Mouse (Mus musculus) embryo, embryonic 11 days (tissue): ENCODE results near the gene Arl6ip5.
A peak's percentile ranks its signal among the peaks of the same experiment; 100 is the strongest.

ENCODE experiments used
- DNase-seq: peaks from one replicate; pipeline ENCODE4 v3.0.0-alpha.2; 2015

Gene Arl6ip5

DNA sequence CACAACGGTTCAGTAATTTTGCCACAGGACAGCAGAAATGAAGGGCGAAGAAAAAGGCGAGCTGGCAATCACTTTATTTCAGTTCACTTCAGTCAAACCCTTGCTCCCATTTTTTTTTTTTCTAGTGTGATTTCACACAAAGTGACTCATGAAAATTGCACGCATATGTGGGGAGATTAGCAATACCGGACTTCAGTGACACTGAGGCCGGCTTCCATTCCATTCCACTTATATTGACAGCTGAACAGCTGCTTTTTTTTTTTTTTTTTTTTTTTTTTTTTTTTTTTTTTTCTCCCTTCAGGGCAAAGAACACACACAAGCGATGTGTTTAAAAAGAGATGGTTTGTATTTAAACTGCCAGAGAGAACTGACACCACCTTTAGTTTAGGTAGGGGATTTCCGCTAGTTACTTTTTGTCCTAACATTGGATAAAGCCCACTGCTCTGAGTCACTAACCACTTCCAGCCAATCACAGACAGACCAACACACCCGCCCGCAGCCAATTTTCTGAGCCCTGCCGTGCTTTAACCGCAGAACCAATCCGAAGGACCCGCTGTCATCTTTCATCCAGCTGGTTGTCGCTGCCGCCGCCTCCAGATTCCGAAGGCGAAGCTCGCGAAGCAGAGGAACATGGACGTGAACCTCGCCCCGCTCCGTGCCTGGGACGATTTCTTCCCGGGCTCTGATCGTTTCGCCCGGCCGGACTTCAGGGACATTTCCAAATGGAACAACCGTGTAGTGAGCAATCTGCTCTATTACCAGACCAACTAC is at the start of gene Arl6ip5:
TSS of gene Arl6ip5 (plus strand) at position 499 of the 771 bp plus-strand sequence.
- DNase-seq = peak; percentile 95

DNA sequence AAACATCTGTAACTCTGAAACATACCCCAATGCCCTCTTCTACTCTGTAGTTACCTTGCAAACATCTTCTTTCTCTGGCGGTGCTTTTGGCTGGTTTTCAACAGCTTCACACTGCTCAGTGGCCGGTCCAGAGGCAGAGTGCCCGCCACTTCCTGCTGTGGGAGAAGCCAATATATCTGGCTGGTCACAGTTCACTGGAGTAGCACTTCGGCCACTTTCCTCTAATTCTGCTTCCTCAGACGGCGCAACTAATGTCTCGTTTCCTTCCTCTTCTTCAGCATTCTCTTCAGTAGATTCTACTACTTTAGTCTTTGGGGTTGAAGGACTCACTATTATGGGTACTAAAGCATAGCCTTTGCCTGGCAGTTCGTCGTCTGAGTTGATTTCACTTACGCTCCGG is 34.8 kb upstream of the Arl6ip5 start:
- no peak for DNase-seq

DNA sequence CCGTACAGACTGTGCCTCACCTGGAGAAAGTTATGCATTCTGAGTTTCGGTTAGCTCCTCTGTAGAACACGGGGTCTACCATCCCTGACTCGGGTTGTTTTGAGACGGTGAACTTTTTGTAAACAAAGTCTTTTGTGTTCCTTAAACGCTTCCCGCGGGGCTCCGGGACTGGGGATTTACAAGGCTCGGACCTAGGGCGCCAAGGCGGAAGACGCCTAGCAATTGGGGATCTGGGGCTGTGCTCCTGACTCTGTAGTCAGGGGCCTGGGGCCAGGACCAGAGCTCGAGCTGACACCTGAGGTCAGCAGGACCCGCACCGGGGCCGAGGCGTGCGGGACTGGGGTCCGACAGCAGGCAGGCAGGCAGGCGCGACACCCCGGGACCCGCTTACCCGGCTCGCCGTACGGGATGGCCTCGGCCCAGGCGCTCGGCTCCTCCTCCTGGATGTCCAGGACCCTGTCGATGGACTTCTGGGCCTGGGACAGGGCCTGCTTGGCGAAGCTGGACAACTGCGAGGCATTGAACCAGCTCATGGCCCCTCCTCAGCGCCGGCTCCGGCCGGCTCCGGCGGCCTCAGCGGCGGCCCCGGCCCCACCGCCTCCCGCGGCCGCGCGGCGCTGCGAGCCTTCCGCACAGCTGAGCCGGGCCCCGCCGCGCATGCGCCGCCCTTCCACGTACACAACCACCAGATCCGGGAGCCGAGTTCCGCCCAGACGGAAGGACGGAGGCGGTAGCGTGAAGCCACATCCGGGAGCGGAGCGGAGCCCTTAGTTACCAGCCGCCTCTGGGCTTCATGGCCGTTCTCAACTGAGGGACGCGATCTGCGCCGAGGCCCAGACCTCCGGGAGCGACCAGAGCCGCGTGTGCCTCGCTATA is 31.8 kb upstream of the Arl6ip5 start, which contains the start of gene Tmf1:
TSS of gene Tmf1 (minus strand) at position 632 of the 876 bp plus-strand sequence.
- peak; percentile 98 for DNase-seq

DNA sequence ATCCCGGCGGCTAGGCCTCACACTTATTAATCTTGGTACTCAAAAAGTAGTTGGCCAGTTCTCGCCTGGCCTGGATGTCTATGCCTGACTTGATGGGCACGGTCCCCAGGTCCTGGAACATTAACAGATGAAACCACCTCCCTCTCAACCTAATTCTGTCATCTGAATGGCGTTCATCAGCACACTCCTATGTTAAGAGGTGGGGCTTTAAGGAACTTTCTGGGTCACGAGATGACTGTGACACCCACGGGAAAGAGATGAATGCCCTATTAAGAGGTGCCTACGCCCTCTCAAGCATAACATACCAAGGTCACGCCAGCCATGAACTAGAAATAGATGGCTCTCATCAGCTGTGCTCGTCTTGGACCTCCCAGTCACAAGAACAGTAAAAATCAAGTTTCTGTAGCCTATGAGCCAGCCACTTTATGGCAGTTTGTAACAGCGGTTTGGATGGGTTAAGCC is 31.1 kb upstream of the Arl6ip5 start:
- no peak for DNase-seq

DNA sequence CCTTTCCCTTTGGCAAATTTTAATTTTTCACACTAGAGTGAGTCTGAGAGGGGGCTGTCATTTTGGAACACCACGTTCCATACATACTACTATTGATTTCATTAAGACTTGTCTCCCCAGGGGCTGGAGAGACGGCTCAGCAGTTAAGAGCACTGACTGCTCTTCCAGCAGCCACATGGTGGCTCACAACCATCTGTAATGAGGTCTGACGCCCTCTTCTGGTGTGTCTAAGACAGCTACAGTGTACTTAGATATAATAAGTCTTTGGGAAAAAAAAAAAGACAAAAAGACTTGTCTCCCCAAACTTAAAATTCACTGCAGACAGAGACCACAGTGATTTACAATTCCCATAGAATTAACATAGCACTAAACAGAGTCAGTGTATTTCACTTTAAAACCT is 10.1 kb upstream of the Arl6ip5 start:
- no peak for DNase-seq

DNA sequence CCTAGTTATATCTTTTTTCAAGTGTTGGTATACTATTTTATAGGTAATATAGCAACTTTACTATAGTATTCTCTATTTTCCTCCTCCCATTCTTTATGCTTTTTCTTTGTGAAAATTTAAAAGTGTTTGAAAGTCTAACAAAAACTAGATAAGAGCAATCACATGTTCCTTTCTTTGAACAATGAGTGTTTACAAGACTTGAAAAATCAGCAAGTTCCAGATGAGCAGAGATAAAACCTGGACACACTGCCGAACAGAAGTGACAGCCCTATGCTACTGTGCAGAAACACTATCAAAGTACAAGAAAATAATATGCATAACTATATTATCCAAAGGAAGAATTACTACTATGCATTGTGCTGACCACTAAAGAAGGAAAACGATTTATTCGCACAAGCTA is 8.0 kb upstream of the Arl6ip5 start:
- DNase-seq = no peak

DNA sequence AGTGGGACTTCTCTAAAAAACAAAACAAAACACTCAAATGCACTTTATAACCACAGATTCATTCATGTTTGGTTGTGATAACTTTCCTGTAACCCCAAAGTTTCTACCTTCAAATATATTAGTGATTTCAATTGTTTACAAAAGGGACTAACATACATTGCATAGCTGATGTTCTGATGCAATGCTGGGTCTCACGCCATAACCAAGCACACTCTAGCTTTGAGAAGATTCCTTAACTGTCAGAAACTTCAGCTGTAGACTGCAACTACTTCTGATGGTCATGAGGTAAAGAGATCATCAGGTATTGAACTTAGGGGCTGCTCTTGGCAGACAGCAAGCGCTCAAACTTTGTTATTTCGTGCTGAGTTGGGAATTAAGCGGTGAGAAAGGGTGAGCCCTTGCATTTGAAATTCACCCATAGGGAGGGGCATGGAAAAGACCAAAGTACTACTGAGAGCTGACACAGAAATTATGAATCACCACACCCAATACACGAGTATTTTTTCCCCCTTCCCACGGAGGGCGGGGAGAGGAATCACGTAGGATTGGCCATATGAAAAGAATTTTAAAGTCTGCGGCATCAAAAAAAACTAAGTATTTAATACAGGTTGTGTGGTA is 6.1 kb upstream of the Arl6ip5 start:
- DNase-seq = no peak

DNA sequence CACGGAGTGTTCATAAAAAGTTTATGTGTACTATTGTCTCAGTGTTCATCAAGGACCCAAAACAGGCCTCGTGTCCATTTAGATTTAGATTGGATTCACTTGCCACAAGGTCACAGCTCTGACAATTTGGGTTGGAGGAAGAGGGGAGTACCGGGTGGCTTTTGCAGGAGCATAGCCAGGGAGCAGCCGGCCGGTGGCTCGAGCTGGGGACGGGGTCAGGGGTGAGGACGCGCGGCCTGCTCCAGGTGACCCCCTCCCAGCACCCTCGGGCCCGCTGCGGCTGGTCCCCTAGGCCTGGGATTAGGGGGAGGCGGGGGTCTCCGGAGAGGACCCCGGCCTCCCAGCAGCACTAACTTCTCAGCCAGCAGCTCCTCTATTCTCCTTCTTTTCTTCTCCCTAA is 5.5 kb upstream of the Arl6ip5 start:
- peak; percentile 36 for DNase-seq

DNA sequence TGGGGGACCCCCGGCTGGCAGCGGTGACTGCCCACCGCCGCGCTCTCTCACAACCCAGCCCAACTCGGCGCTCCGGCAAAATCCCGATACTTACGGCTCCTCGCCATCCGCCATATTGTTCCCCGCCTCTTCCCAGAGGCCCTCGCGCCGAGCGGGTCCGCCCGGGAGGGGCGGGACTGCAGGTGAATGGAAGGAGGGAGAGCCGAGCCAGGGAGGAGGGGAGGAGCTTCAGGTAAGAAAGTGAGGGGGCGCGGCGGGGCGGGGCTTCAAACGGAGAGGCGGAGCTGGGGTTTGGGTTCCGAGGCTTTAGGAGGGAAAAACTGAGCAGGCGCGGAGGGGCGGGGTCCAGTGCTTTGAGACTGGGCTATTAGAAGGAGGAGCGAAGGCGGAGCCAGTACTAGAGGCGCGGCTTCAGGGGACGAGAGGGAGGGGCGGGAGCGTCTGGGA is 5.0 kb upstream of the Arl6ip5 start, which contains the start of gene Uba3:
TSS of gene Uba3 (minus strand) at position 209 of the 447 bp plus-strand sequence.
- DNase-seq = peak; percentile 99

DNA sequence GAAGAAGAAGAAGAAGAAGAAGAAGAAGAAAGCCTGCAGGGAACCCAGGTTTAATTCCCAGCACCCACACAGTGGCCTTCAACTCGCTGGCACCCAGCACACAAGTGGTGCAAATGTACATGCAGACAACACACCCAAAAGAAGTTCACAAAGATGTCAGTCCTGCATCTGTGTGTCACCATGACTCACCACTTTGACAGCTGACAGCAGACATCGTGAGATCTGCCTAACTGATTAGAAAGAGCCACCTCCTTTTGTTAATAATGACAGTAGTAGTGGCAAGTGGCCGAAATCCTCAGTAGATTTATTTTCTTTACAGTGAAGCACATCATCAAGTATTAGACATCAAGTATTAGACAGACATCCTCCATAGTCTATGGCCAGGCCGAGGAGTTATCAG is 3.4 kb upstream of the Arl6ip5 start:
- no peak for DNase-seq

DNA sequence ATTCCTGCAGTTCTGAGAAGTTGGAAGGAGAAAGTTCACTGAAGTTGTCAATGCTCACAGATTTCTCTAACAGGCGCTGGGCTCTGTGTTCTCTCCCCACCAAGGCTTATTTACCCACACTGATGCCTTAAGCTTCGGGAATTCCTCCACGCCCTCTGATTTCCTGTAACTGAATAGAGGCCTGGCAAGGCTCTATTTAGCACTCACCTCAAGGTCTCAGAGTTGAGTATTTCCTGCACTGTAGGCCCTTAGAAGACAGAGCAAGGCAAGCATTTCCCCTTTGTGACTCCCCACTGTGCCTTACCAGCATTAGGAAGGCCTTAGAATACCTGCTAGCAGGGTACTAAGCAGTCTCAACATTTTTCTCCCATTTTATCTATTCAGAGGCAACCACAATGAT is 2.1 kb upstream of the Arl6ip5 start:
- DNase-seq = no peak

DNA sequence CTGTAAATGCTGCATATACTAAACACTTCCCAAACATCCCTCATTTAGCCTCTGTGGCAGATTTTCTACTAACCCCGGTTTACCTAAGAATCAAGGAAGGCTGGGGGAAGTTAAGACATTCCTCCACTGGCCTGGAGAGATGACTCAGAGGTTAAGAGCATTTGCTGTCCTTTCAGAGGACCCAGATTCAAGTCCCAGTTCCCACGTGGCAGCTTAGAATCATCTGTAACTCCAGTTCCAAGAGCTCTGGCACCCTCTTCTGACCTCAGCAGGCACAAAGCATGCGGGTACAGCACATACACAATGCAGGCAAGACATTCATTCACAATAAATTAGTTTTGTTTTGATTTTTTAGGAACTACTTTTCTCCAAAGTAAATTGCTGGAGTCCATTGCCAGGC is 1.3 kb upstream of the Arl6ip5 start:
- no peak for DNase-seq

DNA sequence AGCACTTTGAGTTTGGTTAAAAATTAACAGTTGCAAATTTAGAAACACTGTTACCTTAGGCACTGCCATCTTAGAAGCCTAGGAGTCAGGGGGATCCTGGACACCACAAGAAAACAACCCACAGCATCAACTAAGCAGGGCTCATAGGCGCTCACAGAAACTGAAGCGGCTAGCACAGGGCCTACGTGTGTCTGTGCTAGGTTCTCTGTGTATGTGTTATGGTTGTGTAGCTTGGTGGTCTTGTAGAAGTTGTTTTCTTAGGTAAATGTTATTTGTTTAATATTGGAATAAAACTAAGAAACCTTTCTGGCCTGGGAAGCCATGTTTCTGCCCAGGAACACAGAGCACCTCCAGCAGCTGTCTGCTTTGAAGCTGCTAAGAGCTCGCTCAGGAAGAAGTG is 738 bp upstream of the Arl6ip5 start:
- DNase-seq = no peak

DNA sequence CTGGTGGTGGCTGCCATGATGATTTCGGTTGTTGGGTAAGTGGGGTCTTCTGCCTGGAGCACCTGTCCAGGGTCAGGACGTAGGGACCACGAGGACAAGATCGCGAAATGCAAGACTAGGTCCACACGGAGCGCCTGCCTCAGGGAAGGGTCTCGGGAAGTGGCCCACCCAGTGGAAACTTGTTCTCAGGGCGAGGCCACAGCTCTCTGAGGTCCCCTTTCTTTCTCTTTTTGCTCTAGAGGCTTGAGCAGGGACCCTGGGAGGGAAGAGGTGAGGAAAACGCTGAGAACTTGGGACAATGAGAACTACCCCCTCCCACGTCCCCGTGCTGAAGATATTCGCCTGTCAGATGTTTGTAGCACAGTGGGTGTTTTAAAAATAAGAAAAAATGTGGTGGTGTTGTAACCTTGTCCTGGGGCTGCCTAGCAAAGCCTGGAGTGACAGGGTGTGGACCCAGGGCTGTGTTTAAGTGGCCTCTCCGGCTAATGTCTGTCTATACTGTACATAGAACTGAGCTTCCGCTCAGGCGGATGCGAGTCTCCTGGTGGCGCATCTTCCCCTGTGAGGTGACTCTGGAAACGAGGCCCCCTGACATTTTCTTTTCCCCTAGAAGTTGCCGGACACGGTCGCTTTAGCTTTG is 593 bp downstream of the Arl6ip5 start:
- peak; percentile 35 for DNase-seq

DNA sequence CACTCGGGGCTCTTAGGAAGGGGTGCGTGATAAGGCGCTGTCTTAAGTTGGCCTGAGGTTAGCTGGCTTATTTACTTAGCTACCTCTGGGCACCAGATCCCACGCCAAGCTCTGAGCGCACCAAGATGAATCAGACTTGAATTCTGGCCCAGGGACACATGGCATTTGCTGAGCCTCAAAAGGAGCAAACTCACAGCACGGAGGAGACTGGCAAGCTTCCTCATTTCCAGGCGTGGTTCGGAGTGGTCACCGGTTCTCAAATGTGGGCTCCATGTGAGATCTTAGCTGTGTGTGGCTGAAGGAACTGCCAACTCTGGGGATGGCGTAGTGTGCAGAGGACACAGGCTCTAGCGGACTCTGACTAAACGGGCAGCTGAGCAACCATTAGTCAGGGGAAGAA is 1.5 kb downstream of the Arl6ip5 start:
- DNase-seq = no peak

DNA sequence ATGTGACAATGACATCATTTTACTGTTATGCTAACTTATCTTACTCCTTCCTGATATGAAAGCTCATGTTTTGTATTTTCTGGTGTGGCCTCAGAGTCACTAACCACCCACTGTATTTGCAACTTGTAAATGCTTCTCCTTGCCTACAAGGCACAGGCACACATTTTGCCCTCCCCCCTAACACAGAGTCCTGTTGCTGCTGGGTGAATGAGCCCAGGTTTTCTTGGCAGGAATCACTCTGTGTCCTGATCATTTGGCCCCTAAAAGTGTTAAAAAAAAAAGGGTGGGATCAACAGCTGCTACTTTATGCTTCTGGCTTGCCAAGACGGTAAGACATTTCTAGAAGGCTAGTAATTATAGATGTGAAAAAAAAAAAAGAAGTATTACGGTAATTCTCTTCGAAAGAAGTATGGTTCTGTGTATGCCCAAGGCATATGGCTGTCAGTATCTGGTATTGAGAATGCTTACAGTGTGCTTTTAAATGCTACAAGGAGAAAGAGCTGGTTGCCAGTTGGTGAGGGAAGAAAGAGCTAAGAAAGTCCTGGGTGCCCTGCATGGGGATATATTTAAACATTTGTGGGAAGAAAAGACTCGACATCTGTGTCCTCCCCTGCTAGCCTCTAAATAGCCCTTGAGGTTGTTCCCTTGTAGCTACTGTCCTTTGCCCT is 5.8 kb downstream of the Arl6ip5 start:
- DNase-seq = no peak

DNA sequence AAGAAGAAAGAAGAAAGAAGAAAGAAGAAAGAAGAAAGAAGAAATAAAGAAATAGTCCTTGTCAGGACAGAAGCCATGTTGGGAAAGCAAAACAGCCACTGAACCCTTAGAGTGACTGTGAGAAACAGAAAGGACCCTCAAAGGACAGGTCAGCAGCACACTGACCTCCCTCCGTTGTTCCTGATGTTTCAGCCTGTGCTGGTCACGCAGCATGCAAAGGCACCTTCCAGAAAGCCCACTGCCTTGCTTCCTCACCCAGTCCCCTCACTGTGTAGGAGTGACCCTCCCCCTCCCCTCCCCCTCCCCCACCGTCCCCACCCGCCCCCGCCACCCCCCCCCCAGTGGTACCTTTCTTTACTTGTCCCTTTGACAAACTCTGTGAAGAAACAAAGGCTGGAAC is 10.2 kb downstream of the Arl6ip5 start:
- DNase-seq = no peak

DNA sequence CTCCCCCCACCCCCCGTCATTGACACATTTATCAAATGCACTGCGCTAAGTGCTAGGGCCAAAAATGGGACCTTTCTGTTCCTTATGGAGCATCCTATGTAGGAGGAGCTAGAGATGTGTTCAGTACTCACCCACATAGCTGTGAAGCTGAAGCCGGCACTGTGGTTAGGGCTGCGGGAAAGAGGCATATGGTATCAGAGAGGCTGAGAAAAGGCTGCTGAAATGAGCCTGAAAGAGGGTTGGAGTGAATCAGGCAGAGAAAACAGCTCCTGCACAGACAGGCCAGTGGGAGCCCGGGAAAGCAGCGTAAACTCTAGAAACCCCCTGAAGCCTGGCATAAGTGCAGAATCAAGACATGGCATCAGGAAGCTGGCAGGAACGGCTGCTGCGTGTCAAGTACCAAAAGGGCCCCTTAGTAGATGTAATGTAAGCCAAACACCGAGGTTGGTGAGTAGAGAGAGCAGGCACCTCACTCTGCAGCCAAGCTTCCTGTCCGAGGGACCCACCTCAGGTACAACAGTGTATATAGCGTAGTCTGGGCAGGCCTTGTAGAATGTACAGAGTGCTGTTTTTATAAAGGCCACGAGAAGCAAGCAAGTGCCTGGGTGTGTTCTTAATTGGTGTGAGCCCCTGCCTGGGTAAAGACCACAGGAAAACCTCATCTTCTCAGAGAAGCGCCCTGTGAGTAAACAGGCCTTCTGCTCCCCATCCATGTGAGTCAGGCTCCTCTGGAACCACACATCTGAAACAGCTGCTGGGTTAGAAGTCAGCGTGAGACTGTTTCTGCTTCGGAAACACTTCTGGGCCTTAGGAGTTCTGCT is 10.9 kb downstream of the Arl6ip5 start:
- no peak for DNase-seq

DNA sequence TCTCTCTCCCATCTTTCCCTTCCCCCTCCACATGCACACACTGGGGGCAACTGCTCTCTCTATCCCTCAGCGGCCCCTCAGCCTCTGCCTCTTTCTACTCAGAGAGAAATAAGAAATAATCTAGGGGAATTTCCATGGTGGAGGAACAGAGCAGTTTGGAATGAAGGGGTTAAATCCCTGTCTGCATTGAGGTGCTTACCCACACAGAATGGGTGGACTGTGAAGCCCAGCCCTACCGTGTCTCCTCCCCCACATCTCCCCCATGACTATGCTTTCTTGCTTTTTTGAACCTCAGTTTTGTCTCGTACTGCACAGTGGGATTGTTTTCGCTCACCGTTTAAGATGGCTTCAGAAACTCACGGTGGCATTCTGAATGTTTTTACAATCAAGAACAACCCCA is 11.8 kb downstream of the Arl6ip5 start:
- DNase-seq = no peak

DNA sequence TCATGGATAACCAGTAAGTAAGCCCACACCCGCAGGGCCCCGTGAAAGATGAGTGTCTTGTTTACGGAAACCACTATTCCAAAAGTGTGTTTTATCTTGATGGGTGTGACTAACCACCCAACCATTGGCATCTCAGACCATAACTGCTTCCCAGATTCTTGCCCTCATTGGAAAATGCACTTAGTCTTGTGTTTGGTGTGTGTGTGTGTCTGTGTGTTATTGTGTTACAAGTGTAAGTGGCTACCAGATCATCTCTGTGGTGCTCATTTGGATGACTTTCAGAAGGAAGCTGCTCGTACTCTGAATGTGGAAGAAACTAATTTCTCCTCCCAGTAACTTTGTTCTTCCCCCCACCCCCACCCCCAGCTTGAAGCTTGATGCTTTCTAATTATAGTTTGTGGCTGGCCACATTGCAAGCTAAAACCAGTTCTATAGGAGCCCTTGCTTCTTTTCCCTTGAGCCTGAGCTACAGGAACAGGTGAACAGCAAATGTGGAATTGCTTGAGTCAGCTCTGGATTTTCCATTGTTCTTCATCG is 12.5 kb downstream of the Arl6ip5 start:
- no peak for DNase-seq

DNA sequence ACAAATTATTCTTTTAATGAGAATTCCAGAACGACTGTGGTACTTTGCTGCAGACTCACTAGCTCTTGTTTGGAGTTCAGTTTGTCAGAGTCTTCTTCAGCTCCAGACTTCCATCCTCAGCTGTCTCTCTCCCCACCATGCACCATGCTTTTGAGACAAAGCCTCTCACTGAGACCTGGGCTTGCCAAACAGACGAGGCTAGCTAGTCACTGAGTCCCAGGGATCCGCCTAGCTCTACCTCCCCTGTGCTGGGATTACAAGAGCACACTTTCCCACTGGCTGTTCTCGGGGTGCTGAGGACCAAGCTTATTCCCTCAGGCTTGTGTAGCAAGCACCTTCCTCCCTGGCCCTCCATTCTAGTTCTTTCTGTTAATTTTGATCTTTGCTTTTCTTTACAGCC is 13.1 kb downstream of the Arl6ip5 start:
- DNase-seq = no peak
